Mouse (Mus musculus) E14TG2a.4 (cell line): ENCODE results near the gene Nkpd1.

Experiments
- H3K27me3 ChIP-seq: 2 replicates; pipeline ENCODE4 v1.6.1; 2014; ENCODE audit warnings: low read length, control low read depth; ENCODE audit not compliant: insufficient read depth
- H3K36me3 ChIP-seq: 2 replicates; pipeline ENCODE4 v1.6.1; 2014; ENCODE audit warnings: low read length, control low read depth; ENCODE audit not compliant: insufficient read depth
- H3K4me1 ChIP-seq: replicated peaks from 2 replicates; pipeline ENCODE4 v1.6.1; 2014; ENCODE audit warnings: low read depth, low read length, control low read depth
- H3K4me3 ChIP-seq: replicated peaks from 2 replicates; pipeline ENCODE4 v1.5.1; 2014; ENCODE audit warnings: mild to moderate bottlenecking, low read length
- H3K9me3 ChIP-seq: 2 replicates; pipeline ENCODE4 v1.6.1; 2014; ENCODE audit warnings: low read length, control low read depth
- CTCF ChIP-seq: conservative IDR thresholded peaks from 2 replicates; pipeline ENCODE4 v1.5.1; 2014; ENCODE audit warnings: low read length
- NANOG ChIP-seq: IDR thresholded peaks from 2 replicates; pipeline ENCODE4 v1.6.1; 2014; ENCODE audit warnings: borderline replicate concordance, low read length, mixed read lengths
- POU5F1 ChIP-seq: IDR thresholded peaks from 2 replicates; pipeline ENCODE4 v1.6.1; 2014; ENCODE audit warnings: low read length, borderline replicate concordance

The Nkpd1 gene

DNA sequence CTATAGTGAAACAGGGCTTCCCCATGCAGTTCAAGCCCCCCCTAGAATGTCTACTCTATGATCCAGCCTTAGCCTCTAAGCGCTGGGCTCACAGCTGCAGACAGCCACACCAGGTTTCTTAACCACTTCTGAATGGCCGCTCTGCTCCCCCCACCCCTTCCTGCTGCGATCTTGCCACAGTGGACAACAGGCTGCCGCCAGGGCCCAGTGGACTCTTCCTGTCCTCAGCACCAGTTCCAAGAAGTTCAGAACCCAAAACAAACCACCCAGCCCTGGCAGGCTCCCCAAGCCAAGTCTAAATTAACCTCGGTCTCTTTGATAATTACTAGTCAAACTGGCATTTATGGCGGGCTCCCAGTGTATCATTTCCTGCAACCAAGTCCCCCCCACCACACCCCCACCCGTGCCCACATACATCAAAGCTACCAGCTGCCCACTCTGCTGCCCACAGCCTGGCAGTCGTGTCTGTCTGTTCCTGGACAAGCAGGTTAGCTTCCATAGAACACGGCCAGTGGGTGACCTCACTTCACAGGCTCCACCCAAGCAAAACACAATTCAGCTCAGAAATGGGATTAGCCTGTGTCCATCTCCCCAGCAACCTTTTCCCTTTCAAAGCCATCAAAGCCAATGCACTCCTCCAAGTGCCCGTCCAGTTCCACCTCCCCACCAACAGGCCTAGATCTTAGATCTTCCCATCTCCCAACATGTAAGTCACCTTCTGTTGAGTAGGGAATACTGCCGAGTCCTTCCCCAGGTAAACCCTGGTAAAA, 43.0 kb downstream of the Nkpd1 start:
- TF ChIP-seq NANOG (no peak), CTCF (no peak)
- H3K4me1 ChIP-seq, result peaks cover 80% of the 10 kb centered on the region
- H3K4me3 ChIP-seq, result peak overlapping the region; percentile 97
- peaks cover 64% of the 10 kb centered on the region for H3K36me3 ChIP-seq
- H3K9me3 ChIP-seq, result no peaks in the 10 kb centered on the region
- H3K27me3 ChIP-seq, result peaks cover 9% of the 10 kb centered on the region

- H3K36me3 ChIP-seq, result peaks cover 64% of the 10 kb centered on the region
- no peak for TF ChIP-seq POU5F1
- TF ChIP-seq CTCF, result no peak
- no peak for TF ChIP-seq NANOG
- H3K27me3 ChIP-seq, result peaks cover 9% of the 10 kb centered on the region
- peak overlapping the region; percentile 97 for H3K4me3 ChIP-seq
- no peaks in the 10 kb centered on the region for H3K9me3 ChIP-seq
- H3K4me1 ChIP-seq, result peaks cover 82% of the 10 kb centered on the region
Observed at GRCm38 (mm10) chr7:19561431-19561764, 43.8 kb downstream of the Nkpd1 start.

DNA sequence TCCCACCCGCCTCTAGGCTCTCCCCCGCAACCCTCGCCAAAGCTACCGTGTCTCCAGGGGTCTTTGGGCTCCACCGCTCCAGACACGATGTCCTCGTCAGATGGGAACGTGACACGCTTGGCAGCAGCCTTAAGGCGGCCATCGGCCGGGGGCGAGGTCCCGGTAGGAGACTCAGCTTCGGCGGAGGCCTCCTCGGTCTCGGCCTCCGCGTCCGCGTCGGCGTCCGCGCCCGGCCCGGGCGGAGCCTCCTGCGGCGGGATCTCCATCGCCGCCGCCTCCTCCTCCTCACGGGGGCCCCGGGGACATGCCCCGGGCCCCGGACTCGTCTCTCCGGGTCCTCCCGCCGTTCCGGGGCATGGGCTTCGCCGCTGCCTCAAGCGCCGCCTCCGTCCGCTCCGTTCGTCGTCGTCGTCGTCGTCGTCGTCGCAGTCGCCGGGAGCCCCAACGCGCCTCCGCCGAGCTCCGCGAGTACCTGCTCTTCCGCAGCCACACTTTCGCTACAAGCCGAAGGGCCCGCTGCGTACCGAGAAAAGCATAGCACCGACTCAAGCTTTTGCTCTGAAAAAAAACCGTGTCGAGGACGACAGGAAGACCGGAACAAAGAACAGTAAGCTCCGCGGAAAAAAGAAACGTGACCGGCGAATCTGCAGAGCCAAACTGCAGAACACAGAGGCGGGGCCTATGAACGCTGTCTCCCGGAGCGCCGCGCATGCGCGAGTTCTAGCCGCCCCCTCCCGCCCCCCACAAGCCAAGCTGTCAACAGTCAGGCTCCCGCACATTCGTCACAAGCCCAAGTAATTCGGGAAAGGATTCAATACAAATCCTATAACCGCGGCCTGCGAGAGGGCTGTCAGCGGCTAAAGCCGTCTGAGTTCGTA, 44.4 kb downstream of the Nkpd1 start:
- H3K9me3 ChIP-seq, result no peaks in the 10 kb centered on the region
- TF ChIP-seq NANOG (no peak), POU5F1 (no peak), CTCF (no peak)

DNA sequence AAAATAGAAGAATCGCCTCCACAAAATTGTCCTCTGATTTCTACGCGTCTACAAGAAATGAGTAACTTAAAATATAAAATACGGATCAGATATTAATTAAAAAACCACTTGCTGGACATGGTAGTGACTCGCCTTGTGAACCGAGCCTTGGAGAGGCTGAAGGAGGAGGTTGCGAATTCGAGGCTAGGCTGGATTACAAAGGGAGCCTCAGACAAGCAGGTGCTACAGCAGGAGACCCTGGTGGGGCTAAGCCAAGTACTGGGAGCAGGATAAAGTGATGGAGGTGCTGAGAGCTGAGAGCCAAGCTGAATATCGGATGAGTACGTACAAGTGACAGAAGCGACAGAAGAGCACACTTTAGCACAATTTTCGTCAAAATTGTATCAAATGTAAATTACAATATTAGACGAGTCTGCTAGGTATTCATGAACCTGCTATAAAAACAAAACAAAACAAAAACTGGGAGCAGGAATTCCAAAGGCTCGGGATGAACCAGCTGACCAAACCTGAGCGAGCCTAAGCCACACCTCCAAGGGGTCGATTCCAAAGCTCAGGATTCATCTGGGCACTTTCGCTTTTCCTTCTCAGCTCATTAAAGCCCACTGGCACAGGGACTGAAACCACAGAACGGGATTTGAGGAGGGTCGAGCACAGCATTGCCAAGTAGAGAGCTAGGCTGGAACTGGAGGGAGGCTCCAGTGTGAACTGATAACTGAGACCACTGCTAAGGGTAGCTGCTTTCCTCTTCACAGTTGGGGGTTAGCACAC, 45.2 kb downstream of the Nkpd1 start, which contains the start of gene Ppp1r37:
Ppp1r37 (minus strand) TSS at position 434 of the 768 bp plus-strand sequence.
- Histone ChIP-seq H3K4me1 (peaks cover 77% of the 10 kb centered on the region), H3K36me3 (peaks cover 60% of the 10 kb centered on the region), H3K27me3 (peaks cover 9% of the 10 kb centered on the region), H3K9me3 (no peaks in the 10 kb centered on the region), H3K4me3 (peak within 1 kb of the TSS; percentile 97)
- TF ChIP-seq CTCF, result no peak
- no peak for TF ChIP-seq NANOG
- no peak for TF ChIP-seq POU5F1

More for the DNA sequence above, 44.4 kb downstream of the Nkpd1 start:
- H3K36me3 ChIP-seq, result peaks cover 62% of the 10 kb centered on the region
- H3K4me3 ChIP-seq, result peak overlapping the region; percentile 97
- H3K27me3 ChIP-seq, result peaks cover 9% of the 10 kb centered on the region
- H3K4me1 ChIP-seq, result peaks cover 80% of the 10 kb centered on the region

DNA sequence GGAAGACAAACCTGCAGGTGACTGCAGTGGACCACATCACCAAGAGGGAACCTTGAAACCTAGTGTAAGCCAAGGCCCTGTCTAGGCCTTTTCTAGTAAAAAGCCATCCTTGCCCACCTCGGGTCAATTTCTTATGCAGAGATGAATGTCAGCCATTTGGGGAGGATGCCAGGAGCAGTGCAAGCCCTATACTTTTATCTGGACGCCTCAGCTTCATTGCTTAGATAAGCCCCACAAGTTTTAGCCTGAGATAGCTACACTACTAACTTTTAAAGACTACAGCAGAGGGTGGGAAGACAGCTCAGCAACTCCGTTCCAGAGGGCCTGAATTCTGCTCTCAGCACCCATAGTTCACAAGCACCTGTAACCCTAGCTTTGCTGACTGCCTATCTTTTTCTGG, 46.2 kb downstream of the Nkpd1 start:
- H3K4me3 ChIP-seq, result no peak overlapping the region
- H3K9me3 ChIP-seq, result no peaks in the 10 kb centered on the region
- H3K27me3 ChIP-seq, result peaks cover 9% of the 10 kb centered on the region
- H3K36me3 ChIP-seq, result peaks cover 55% of the 10 kb centered on the region
- H3K4me1 ChIP-seq, result peaks cover 74% of the 10 kb centered on the region
- TF ChIP-seq CTCF (no peak), NANOG (no peak), POU5F1 (no peak)

DNA sequence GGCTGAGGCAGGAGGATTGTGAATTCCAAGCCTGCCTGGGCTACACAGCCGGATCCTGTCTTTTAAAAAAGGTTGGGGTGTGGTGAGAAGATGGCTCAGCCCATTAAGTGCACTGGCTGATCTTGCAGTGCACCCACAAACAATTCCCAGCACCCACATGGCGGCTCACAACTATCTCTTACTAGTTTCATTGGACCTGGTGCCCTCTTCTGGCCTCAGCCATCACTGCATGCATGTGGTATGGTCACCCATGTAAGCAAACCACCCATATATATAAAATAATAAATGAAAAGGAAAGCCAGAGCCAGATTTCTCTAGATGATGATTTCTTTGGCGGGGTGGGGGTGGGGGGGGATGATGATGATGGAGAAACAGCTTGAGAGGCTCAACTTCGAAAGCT, 46.8 kb downstream of the Nkpd1 start:
- Histone ChIP-seq H3K9me3 (no peaks in the 10 kb centered on the region), H3K4me1 (peaks cover 74% of the 10 kb centered on the region), H3K4me3 (no peak overlapping the region), H3K36me3 (peaks cover 57% of the 10 kb centered on the region), H3K27me3 (peaks cover 9% of the 10 kb centered on the region)
- TF ChIP-seq POU5F1, result no peak
- peak; percentile 43 for TF ChIP-seq CTCF
- no peak for TF ChIP-seq NANOG

DNA sequence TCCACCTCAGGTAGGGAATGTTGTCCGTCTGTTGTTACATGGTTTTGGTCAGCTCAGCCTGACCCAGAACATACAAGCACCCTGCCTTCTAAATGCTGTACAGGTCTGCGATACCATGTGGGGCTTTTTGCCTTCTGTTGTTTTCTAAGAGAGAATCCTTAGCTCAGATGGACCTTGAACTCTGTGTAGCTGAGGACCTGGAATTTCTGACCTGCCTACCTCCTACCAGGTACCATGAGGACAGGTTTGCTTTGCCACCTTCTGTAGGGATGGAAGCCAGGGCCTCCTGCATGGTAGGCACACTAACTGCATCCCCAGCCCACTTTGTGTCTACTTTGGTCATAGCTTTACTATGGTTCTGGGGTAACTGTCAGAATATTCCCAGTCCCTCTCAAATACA, 48.2 kb downstream of the Nkpd1 start:
- no peaks in the 10 kb centered on the region for H3K9me3 ChIP-seq
- TF ChIP-seq POU5F1, result no peak
- TF ChIP-seq NANOG, result no peak
- peaks cover 74% of the 10 kb centered on the region for H3K4me1 ChIP-seq
- H3K27me3 ChIP-seq, result peaks cover 8% of the 10 kb centered on the region
- H3K4me3 ChIP-seq, result no peak overlapping the region
- H3K36me3 ChIP-seq, result peaks cover 58% of the 10 kb centered on the region

- peaks cover 66% of the 10 kb centered on the region for H3K36me3 ChIP-seq
- H3K27me3 ChIP-seq, result no peaks in the 10 kb centered on the region
- no peak overlapping the region for H3K4me3 ChIP-seq
- no peaks in the 10 kb centered on the region for H3K9me3 ChIP-seq
- TF ChIP-seq NANOG, result no peak
- TF ChIP-seq CTCF, result no peak
- no peak for TF ChIP-seq POU5F1
- peaks cover 81% of the 10 kb centered on the region for H3K4me1 ChIP-seq
Observed at GRCm38 (mm10) chr7:19567426-19567825, 49.8 kb downstream of the Nkpd1 start.
